Mouse (Mus musculus): ENCODE measurements around the gene Pten. TPM values are rescaled to one million over a fixed set of nuclear protein-coding genes. Genes with fewer than 3 reads are reported as not detected.
A peak's percentile ranks its signal among the peaks of the same experiment; 100 is the strongest.

The Pten gene
- polyA plus RNA-seq, 1 experiment from 2014 or later, result 10.8 TPM

- 0% methylated on average over 3 of the region's 3 CpGs for WGBS
- DNase-seq (ENCODE audit: low spot score), result peak; percentile 90
- Histone ChIP-seq H3K9ac (replicated peaks; ENCODE audit: low read depth) (no peak overlapping the region), H3K27ac (ENCODE audit: low read length) (no peak overlapping the region), H3K36me3 (ENCODE audit: insufficient read depth, low read length) (no peaks in the 10 kb centered on the region), H3K4me1 (ENCODE audit: insufficient read depth, low read depth, low read length) (no peaks in the 10 kb centered on the region; the same call in 1 of the 2 replicates), H3K9me3 (ENCODE audit: low read length) (no peaks in the 10 kb centered on the region), H3K27me3 (replicated peaks; ENCODE audit: insufficient read depth, low read length) (no peaks in the 10 kb centered on the region), H3K4me2 (replicated peaks; ENCODE audit: low read depth, low read length) (no peak overlapping the region), H3K4me3 (ENCODE audit: low read depth, low read length) (no peak overlapping the region)
- TF ChIP-seq EP300 (IDR thresholded peaks at IDR 0.05), result no peak
- peak; percentile 92 for TF ChIP-seq CTCF (IDR thresholded peaks at IDR 0.05)
- peak; percentile 46 for ATAC-seq
Measured at GRCm38 (mm10) chr19:32715201-32715600, 42.1 kb upstream of the Pten start.

GRCm38 (mm10) chr19:32715681-32716080 is 41.6 kb upstream of the Pten start:
- no peak overlapping the region for H3K4me3 ChIP-seq (ENCODE audit: low read depth, low read length)
- H3K9ac ChIP-seq (replicated peaks; ENCODE audit: low read depth), result no peak overlapping the region
- no peaks in the 10 kb centered on the region; the same call in 1 of the 2 replicates for H3K4me1 ChIP-seq (ENCODE audit: insufficient read depth, low read depth, low read length)
- TF ChIP-seq CTCF (IDR thresholded peaks at IDR 0.05) (no peak), EP300 (IDR thresholded peaks at IDR 0.05) (no peak)
- DNase-seq (ENCODE audit: low spot score), result no peak
- no peaks in the 10 kb centered on the region for H3K27me3 ChIP-seq (replicated peaks; ENCODE audit: insufficient read depth, low read length)
- H3K4me2 ChIP-seq (replicated peaks; ENCODE audit: low read depth, low read length), result no peak overlapping the region
- no peaks in the 10 kb centered on the region for H3K36me3 ChIP-seq (ENCODE audit: insufficient read depth, low read length)
- ATAC-seq, result no peak
- H3K9me3 ChIP-seq (ENCODE audit: low read length), result no peaks in the 10 kb centered on the region
- no peak overlapping the region for H3K27ac ChIP-seq (ENCODE audit: low read length)

- TF ChIP-seq EP300 (IDR thresholded peaks at IDR 0.05) (no peak), CTCF (IDR thresholded peaks at IDR 0.05) (peak; percentile 40)
- H3K9ac ChIP-seq (replicated peaks; ENCODE audit: low read depth), result no peak overlapping the region
- ATAC-seq, result no peak
- peak; percentile 51 for DNase-seq (ENCODE audit: low spot score)
- no peak overlapping the region for H3K4me2 ChIP-seq (replicated peaks; ENCODE audit: low read depth, low read length)
- H3K4me3 ChIP-seq (ENCODE audit: low read depth, low read length), result no peak overlapping the region
- 43% methylated on average over 3 of the region's 3 CpGs for WGBS
- no peaks in the 10 kb centered on the region for H3K9me3 ChIP-seq (ENCODE audit: low read length)
- no peak overlapping the region for H3K27ac ChIP-seq (ENCODE audit: low read length)
- H3K4me1 ChIP-seq (ENCODE audit: insufficient read depth, low read depth, low read length), result no peaks in the 10 kb centered on the region
- no peaks in the 10 kb centered on the region for H3K27me3 ChIP-seq (replicated peaks; ENCODE audit: insufficient read depth, low read length)
- H3K36me3 ChIP-seq (ENCODE audit: insufficient read depth, low read length), result no peaks in the 10 kb centered on the region
Measured at GRCm38 (mm10) chr19:32717590-32717989, 39.7 kb upstream of the Pten start.

GRCm38 (mm10) chr19:32720319-32720718 is 37.0 kb upstream of the Pten start:
- ATAC-seq (no peak), DNase-seq (ENCODE audit: low spot score) (no peak)
- H3K27me3 ChIP-seq (replicated peaks; ENCODE audit: insufficient read depth, low read length), result no peaks in the 10 kb centered on the region
- H3K9ac ChIP-seq (replicated peaks; ENCODE audit: low read depth), result no peak overlapping the region
- H3K27ac ChIP-seq (ENCODE audit: low read length), result no peak overlapping the region
- no peaks in the 10 kb centered on the region for H3K36me3 ChIP-seq (ENCODE audit: insufficient read depth, low read length)
- TF ChIP-seq CTCF (IDR thresholded peaks at IDR 0.05) (no peak), EP300 (IDR thresholded peaks at IDR 0.05) (no peak)
- WGBS, result 83% methylated on average over 1 of the region's 1 CpGs
- H3K4me1 ChIP-seq (ENCODE audit: insufficient read depth, low read depth, low read length), result no peaks in the 10 kb centered on the region
- no peaks in the 10 kb centered on the region for H3K9me3 ChIP-seq (ENCODE audit: low read length)
- no peak overlapping the region for H3K4me3 ChIP-seq (ENCODE audit: low read depth, low read length)
- H3K4me2 ChIP-seq (replicated peaks; ENCODE audit: low read depth, low read length), result no peak overlapping the region

- Histone ChIP-seq H3K4me1 (ENCODE audit: insufficient read depth, low read depth, low read length) (no peaks in the 10 kb centered on the region), H3K27me3 (replicated peaks; ENCODE audit: insufficient read depth, low read length) (0 out of 2 replicates have a peak, but pooled peaks cover 5% of the 10 kb centered on the region), H3K27ac (ENCODE audit: low read length) (no peak overlapping the region), H3K36me3 (ENCODE audit: insufficient read depth, low read length) (no peaks in the 10 kb centered on the region), H3K9ac (replicated peaks; ENCODE audit: low read depth) (no peak overlapping the region), H3K9me3 (ENCODE audit: low read length) (no peaks in the 10 kb centered on the region), H3K4me2 (replicated peaks; ENCODE audit: low read depth, low read length) (no peak overlapping the region), H3K4me3 (ENCODE audit: low read depth, low read length) (no peak overlapping the region)
- 49% methylated on average over 7 of the region's 7 CpGs for WGBS
- DNase-seq (ENCODE audit: low spot score), result no peak
- TF ChIP-seq CTCF (IDR thresholded peaks at IDR 0.05) (no peak), EP300 (IDR thresholded peaks at IDR 0.05) (no peak)
- ATAC-seq, result no peak
Measured at GRCm38 (mm10) chr19:32723817-32724216, 33.5 kb upstream of the Pten start.

GRCm38 (mm10) chr19:32726451-32727325 is 30.6 kb upstream of the Pten start:
- Histone ChIP-seq H3K9ac (replicated peaks; ENCODE audit: low read depth) (no peak overlapping the region), H3K27me3 (replicated peaks; ENCODE audit: insufficient read depth, low read length) (0 out of 2 replicates have a peak, but pooled peaks cover 5% of the 10 kb centered on the region), H3K9me3 (ENCODE audit: low read length) (no peaks in the 10 kb centered on the region), H3K4me2 (replicated peaks; ENCODE audit: low read depth, low read length) (no peak overlapping the region), H3K27ac (ENCODE audit: low read length) (no peak overlapping the region), H3K36me3 (ENCODE audit: insufficient read depth, low read length) (no peaks in the 10 kb centered on the region), H3K4me3 (ENCODE audit: low read depth, low read length) (no peak overlapping the region), H3K4me1 (ENCODE audit: insufficient read depth, low read depth, low read length) (no peaks in the 10 kb centered on the region)
- WGBS, result 8% methylated on average over 22 of the region's 22 CpGs
- no peak for ATAC-seq
- DNase-seq (ENCODE audit: low spot score), result no peak
- TF ChIP-seq CTCF (IDR thresholded peaks at IDR 0.05), result no peak
- TF ChIP-seq EP300 (IDR thresholded peaks at IDR 0.05), result no peak
